Mouse (Mus musculus): Measurements from ENCODE around the gene Gm37240. TPM values are rescaled to one million over a fixed set of nuclear protein-coding genes. Genes with fewer than 3 reads are reported as not detected.
"Not testable (repeated sequence)": the region's sequence is repeated elsewhere in the genome, so short reads cannot be mapped to it uniquely, and the experiment has no call there.

The Gm37240 gene
- polyA plus RNA-seq, 1 experiment from 2014 or later: 11.4 TPM

GRCm38 (mm10) chr3:85590090-85590754 lies 297.1 kb downstream of the Gm37240 start:
- ATAC-seq (ENCODE audit: insufficient read depth, low FRiP score): no peak

GRCm38 (mm10) chr3:85588701-85589100 lies 298.6 kb downstream of the Gm37240 start:
- H3K9ac ChIP-seq (ENCODE audit: low read length): no peak overlapping the region; the same call in 1 of the 2 replicates
- WGBS: 36% methylated on average over 2 of the region's 2 CpGs
- no peaks in the 10 kb centered on the region for H3K27me3 ChIP-seq (ENCODE audit: control insufficient read depth, insufficient read depth, low read length)
- peak; percentile 83; the same call in 1 of the 2 replicates for ATAC-seq (ENCODE audit: insufficient read depth, low FRiP score)
- no peaks in the 10 kb centered on the region for H3K36me3 ChIP-seq (ENCODE audit: control insufficient read depth, insufficient read depth, low read length)
- H3K4me3 ChIP-seq (replicated peaks; ENCODE audit: low read length): no peak overlapping the region
- no peaks in the 10 kb centered on the region for H3K9me3 ChIP-seq (replicated peaks; ENCODE audit: control insufficient read depth, low read length)
- no peaks in the 10 kb centered on the region for H3K4me1 ChIP-seq (ENCODE audit: control insufficient read depth, insufficient read depth, low read length)
- no peak overlapping the region for H3K4me2 ChIP-seq (ENCODE audit: low read depth, low read length)
- no peak overlapping the region; the same call in 1 of the 2 replicates for H3K27ac ChIP-seq (ENCODE audit: low read length)

More at GRCm38 (mm10) chr3:85590090-85590754, 297.1 kb downstream of the Gm37240 start:
- 86% methylated on average over 3 of the region's 3 CpGs for WGBS
- Histone ChIP-seq H3K4me2 (ENCODE audit: low read depth, low read length) (no peak overlapping the region), H3K27me3 (ENCODE audit: control insufficient read depth, insufficient read depth, low read length) (no peaks in the 10 kb centered on the region), H3K9me3 (replicated peaks; ENCODE audit: control insufficient read depth, low read length) (no peaks in the 10 kb centered on the region), H3K9ac (ENCODE audit: low read length) (no peak overlapping the region), H3K36me3 (ENCODE audit: control insufficient read depth, insufficient read depth, low read length) (no peaks in the 10 kb centered on the region), H3K4me3 (replicated peaks; ENCODE audit: low read length) (no peak overlapping the region), H3K4me1 (ENCODE audit: control insufficient read depth, insufficient read depth, low read length) (no peaks in the 10 kb centered on the region), H3K27ac (ENCODE audit: low read length) (no peak overlapping the region)

- WGBS: 80% methylated on average over 4 of the region's 4 CpGs
- Histone ChIP-seq H3K4me2 (ENCODE audit: low read depth, low read length) (no peak overlapping the region), H3K27me3 (ENCODE audit: control insufficient read depth, insufficient read depth, low read length) (no peaks in the 10 kb centered on the region), H3K9me3 (replicated peaks; ENCODE audit: control insufficient read depth, low read length) (no peaks in the 10 kb centered on the region), H3K4me3 (replicated peaks; ENCODE audit: low read length) (no peak overlapping the region), H3K4me1 (ENCODE audit: control insufficient read depth, insufficient read depth, low read length) (no peaks in the 10 kb centered on the region), H3K36me3 (ENCODE audit: control insufficient read depth, insufficient read depth, low read length) (no peaks in the 10 kb centered on the region), H3K9ac (ENCODE audit: low read length) (no peak overlapping the region), H3K27ac (ENCODE audit: low read length) (no peak overlapping the region)
- no peak for ATAC-seq (ENCODE audit: insufficient read depth, low FRiP score)
These were observed 302.4 kb downstream of the Gm37240 start for GRCm38 (mm10) chr3:85584966-85585365.

- H3K36me3 ChIP-seq (ENCODE audit: control insufficient read depth, insufficient read depth, low read length): no peaks in the 10 kb centered on the region
- H3K4me1 ChIP-seq (ENCODE audit: control insufficient read depth, insufficient read depth, low read length): no peaks in the 10 kb centered on the region
- no peak overlapping the region for H3K9ac ChIP-seq (ENCODE audit: low read length)
- H3K4me2 ChIP-seq (ENCODE audit: low read depth, low read length): no peak overlapping the region
- H3K4me3 ChIP-seq (replicated peaks; ENCODE audit: low read length): no peak overlapping the region
- no peaks in the 10 kb centered on the region for H3K9me3 ChIP-seq (replicated peaks; ENCODE audit: control insufficient read depth, low read length)
- no peaks in the 10 kb centered on the region for H3K27me3 ChIP-seq (ENCODE audit: control insufficient read depth, insufficient read depth, low read length)
- no peak overlapping the region for H3K27ac ChIP-seq (ENCODE audit: low read length)
- 82% methylated on average over 5 of the region's 5 CpGs for WGBS
- ATAC-seq (ENCODE audit: insufficient read depth, low FRiP score): no peak
These were observed 304.1 kb downstream of the Gm37240 start for GRCm38 (mm10) chr3:85583194-85583593.

- no peak for ATAC-seq (ENCODE audit: insufficient read depth, low FRiP score)
- H3K27me3 ChIP-seq (ENCODE audit: control insufficient read depth, insufficient read depth, low read length): no peaks in the 10 kb centered on the region
- no peak overlapping the region for H3K27ac ChIP-seq (ENCODE audit: low read length)
- H3K4me1 ChIP-seq (ENCODE audit: control insufficient read depth, insufficient read depth, low read length): no peaks in the 10 kb centered on the region
- no peak overlapping the region for H3K4me3 ChIP-seq (replicated peaks; ENCODE audit: low read length)
- no peaks in the 10 kb centered on the region for H3K9me3 ChIP-seq (replicated peaks; ENCODE audit: control insufficient read depth, low read length)
- H3K9ac ChIP-seq (ENCODE audit: low read length): no peak overlapping the region
- H3K4me2 ChIP-seq (ENCODE audit: low read depth, low read length): no peak overlapping the region
- WGBS: 71% methylated on average over 2 of the region's 2 CpGs
- no peaks in the 10 kb centered on the region for H3K36me3 ChIP-seq (ENCODE audit: control insufficient read depth, insufficient read depth, low read length)
These were observed 304.6 kb downstream of the Gm37240 start for GRCm38 (mm10) chr3:85582726-85583125.

- Histone ChIP-seq H3K9me3 (replicated peaks; ENCODE audit: control insufficient read depth, low read length) (no peaks in the 10 kb centered on the region), H3K9ac (ENCODE audit: low read length) (peak within 1 kb of the TSS; percentile 93), H3K27ac (ENCODE audit: low read length) (peak within 1 kb of the TSS; percentile 55), H3K27me3 (ENCODE audit: control insufficient read depth, insufficient read depth, low read length) (no peaks in the 10 kb centered on the region), H3K4me3 (replicated peaks; ENCODE audit: low read length) (peak within 1 kb of the TSS; percentile 96), H3K36me3 (ENCODE audit: control insufficient read depth, insufficient read depth, low read length) (no peaks in the 10 kb centered on the region), H3K4me1 (ENCODE audit: control insufficient read depth, insufficient read depth, low read length) (0 out of 2 replicates have a peak, but pooled peaks cover 2% of the 10 kb centered on the region), H3K4me2 (ENCODE audit: low read depth, low read length) (peak within 1 kb of the TSS; percentile 92)
- peak; percentile 99 for ATAC-seq (ENCODE audit: insufficient read depth, low FRiP score)
- whole genome bisulfite sequencing: 2% methylated on average over 41 of the region's 41 CpGs
These were observed 313.2 kb downstream of the Gm37240 start, which contains the start of gene Gatb for GRCm38 (mm10) chr3:85573864-85574830. Gene Gatb, plus strand, starts transcription at chr3:85574119.

- Histone ChIP-seq H3K36me3 (ENCODE audit: control insufficient read depth, insufficient read depth, low read length) (no peaks in the 10 kb centered on the region), H3K4me2 (ENCODE audit: low read depth, low read length) (peak overlapping the region; percentile 64), H3K27ac (ENCODE audit: low read length) (no peak overlapping the region), H3K4me3 (replicated peaks; ENCODE audit: low read length) (peak overlapping the region; percentile 96), H3K4me1 (ENCODE audit: control insufficient read depth, insufficient read depth, low read length) (0 out of 2 replicates have a peak, but pooled peaks cover 2% of the 10 kb centered on the region), H3K9me3 (replicated peaks; ENCODE audit: control insufficient read depth, low read length) (no peaks in the 10 kb centered on the region), H3K9ac (ENCODE audit: low read length) (peak overlapping the region; percentile 68), H3K27me3 (ENCODE audit: control insufficient read depth, insufficient read depth, low read length) (no peaks in the 10 kb centered on the region)
- ATAC-seq (ENCODE audit: insufficient read depth, low FRiP score): no peak
- WGBS: 19% methylated on average over 6 of the region's 6 CpGs
These were observed 314.0 kb downstream of the Gm37240 start for GRCm38 (mm10) chr3:85573216-85573863.

- WGBS: 88% methylated on average over 8 of the region's 8 CpGs
These were observed 314.8 kb downstream of the Gm37240 start for GRCm38 (mm10) chr3:85572502-85572901.

More at GRCm38 (mm10) chr3:85572502-85572901, 314.8 kb downstream of the Gm37240 start:
- not testable (repeated sequence) for ATAC-seq (ENCODE audit: insufficient read depth, low FRiP score); H3K36me3 ChIP-seq (ENCODE audit: control insufficient read depth, insufficient read depth, low read length); H3K9ac ChIP-seq (ENCODE audit: low read length); H3K9me3 ChIP-seq (replicated peaks; ENCODE audit: control insufficient read depth, low read length); H3K4me1 ChIP-seq (ENCODE audit: control insufficient read depth, insufficient read depth, low read length); H3K27me3 ChIP-seq (ENCODE audit: control insufficient read depth, insufficient read depth, low read length); H3K27ac ChIP-seq (ENCODE audit: low read length); H3K4me2 ChIP-seq (ENCODE audit: low read depth, low read length); H3K4me3 ChIP-seq (replicated peaks; ENCODE audit: low read length)
